Mouse (Mus musculus) NIH3T3 (cell line): ENCODE results near the gene Hoga1.

Source experiments
- DNase-seq: peaks from one replicate; pipeline ENCODE4 v3.0.0-alpha.2; 2012; ENCODE audit warnings: low read depth

Hoga1 gene

DNA sequence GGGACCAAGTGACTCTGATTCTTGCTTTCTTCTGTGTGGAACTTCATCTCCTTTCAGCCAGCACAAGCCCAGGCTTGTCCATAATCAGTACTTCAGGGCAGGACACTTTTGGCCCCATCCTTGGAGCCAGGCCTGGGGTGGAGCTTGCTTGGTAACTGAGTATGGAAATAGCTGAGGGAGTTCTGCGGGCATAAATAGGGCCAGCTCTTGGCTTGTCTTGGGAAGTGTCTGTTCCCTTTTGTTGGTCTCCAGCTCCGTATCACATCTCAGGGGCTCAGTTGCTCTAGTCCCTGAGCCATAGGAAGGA lies 22.9 kb upstream of the Hoga1 start:
- DNase-seq, result peak; percentile 45

DNA sequence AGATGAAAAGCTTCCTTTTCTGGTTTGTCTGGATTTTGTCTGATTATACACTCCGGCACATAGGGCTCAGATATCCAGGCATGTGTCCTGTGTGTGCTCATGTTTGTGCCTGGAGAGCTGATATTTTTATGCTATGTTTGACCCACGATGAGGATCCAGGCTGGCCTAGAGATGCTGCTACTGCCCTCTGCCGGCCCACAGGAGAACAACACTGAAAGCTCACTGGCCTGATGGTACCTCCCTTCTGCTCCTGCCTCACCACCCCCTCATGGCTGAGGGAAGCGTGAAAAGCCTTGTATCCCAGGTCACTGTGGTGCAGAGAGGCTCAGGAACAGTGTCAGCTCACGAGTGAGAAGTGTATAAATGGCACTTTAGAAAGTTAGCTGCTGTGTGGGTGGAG lies 19.3 kb upstream of the Hoga1 start:
- peak; percentile 95 for DNase-seq

DNA sequence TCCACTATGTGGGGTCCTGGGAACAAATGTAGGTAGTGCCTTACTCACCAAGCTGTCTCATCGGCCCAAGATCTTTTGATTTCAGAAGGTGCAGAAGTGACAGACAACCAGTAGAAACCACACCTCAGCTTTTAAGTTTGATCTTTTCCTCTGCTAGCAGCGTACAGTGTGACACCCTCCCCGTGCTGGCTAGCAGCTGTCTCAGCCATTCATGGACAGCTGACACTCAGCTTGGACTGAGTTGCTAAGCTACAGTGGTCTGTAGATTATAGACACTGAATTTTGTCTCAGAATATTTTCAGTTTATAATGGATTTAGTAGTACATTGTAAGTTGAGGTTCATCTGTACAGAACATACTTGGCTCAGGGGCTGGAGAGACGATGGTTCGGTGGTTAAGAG lies 14.3 kb upstream of the Hoga1 start:
- no peak for DNase-seq

DNA sequence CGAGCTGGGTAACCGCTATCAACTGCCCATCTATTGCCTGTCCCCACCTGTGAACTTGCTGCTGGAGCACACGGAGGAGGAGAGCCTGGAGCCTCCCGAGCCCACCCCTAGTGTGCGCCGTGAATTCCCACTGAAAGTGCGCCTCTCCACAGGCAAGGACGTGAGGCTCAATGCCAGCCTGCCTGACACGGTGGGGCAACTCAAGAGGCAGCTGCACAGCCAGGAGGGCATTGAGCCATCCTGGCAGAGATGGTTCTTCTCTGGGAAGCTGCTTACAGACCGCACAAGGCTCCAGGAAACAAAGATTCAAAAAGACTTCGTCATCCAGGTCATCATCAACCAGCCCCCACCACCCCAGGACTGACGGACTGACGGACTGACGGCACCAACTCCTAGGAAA lies 11.8 kb upstream of the Hoga1 start:
- no peak for DNase-seq

DNA sequence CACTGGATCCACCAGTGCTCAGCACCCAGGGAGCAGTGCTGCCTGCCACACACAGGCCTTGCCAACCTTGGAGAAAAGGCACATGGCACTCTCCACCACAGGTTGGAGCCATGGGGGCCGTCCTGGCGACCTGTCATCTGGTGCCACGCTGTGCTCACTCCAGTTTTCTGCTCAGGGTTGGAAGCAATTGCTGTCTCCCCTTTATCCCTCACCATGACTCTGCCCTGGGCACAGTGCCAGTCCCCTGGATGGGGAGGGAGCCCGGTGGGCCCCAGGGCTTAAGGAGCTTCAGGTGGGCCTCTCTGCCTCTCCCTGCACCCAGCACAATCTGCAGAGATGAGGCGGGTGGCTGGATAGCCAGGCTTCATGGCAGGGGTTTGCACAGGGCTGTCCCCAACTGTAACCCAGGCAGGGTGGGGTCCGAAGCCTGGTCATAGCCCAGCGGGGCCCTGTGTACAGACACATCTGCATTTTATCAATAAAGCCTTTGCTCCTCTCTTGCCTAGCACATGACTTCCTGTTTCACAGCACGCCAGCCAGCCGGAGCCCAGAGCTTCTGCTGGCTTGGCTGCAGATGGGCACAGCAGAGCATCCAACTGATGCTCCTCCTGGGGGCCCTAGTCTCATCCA lies 11.1 kb upstream of the Hoga1 start:
- no peak for DNase-seq

DNA sequence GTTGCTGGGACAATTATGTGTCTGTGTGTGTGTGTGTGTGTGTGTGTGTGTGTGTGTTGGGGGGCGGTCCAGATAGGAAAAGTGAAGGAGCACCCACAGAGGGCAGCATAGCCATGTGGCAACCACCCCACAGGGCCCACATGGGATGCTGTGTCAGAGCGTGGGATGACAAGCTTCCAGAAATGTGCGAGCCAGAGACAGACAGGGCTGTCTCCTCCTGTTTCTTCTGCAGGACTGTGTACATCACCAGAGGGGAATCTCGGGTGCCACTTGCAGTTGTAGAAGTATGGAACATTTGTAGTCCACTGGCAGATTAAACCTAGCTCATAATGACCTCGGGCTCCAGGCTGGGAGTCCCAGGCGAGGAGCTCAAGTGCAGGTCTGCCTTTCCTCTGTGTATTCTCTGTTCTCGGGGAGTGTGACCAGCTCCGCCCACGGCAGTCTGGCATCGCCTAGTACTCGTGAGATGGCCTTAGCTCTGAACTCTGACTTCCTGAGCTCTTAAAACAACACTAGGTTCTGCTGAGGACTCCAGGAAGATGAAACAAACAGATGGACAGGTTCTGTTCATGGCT lies 10.4 kb upstream of the Hoga1 start:
- DNase-seq, result no peak

DNA sequence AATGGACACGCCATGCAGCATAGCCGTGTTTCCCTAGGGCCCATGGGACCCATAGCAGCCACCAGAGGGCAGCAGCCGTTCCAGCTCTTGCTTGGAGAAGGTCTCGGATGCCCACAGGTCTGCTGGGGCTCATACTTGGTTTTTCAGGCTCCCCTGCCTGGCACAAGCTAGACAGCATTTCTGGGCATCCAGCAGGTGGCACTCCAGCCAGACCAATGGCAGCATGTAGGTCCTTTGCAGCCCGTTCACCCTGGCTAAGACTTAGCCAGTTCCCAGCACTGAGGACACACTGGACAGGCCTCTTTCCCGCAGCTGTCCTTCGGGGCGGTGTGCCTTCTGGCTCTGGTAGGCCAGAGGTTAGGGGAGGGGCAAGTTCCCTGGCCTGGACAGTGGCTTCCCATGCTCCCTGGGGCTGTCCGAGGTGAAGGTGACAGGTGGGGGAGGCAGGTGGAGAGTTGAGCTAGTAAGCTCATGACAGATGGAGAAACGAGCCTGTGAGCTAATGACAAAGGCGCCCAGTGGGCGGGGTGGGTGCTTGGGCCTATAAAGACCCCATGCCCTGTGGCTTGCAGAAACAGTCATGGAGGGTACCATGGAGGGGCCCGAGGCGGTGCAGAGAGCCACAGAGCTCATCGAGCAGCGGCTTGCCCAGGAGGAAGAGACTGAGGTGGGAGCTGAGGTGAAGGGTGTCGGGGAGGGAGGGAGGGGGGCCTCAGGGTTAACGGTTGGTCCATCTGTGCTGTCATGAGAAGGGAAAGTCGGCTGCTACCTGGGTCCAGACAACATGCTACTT lies 9.8 kb upstream of the Hoga1 start, which contains the start of gene Ankrd2:
Gene Ankrd2 (plus strand): TSS at position 545 of the 793 bp plus-strand sequence.
- peak; percentile 88 for DNase-seq

DNA sequence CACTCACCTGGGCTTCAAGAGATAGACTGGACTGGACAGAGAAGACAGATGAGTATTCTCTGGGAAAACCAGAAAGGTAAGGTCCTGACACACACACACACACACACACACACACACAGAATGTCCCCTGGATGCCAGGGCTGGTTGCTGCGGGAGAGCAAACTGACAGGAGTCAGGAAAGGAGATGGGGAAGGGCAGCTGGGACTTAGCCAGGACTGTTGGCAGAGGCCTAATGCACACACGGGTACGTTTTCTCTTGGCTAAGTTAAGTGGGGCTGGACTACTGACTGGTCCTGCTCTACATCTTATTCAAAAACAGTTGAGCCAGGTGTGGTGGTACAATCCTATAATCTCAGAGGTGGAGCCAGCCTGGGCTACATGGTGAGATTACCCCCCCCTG lies 9.1 kb upstream of the Hoga1 start:
- DNase-seq, result no peak

DNA sequence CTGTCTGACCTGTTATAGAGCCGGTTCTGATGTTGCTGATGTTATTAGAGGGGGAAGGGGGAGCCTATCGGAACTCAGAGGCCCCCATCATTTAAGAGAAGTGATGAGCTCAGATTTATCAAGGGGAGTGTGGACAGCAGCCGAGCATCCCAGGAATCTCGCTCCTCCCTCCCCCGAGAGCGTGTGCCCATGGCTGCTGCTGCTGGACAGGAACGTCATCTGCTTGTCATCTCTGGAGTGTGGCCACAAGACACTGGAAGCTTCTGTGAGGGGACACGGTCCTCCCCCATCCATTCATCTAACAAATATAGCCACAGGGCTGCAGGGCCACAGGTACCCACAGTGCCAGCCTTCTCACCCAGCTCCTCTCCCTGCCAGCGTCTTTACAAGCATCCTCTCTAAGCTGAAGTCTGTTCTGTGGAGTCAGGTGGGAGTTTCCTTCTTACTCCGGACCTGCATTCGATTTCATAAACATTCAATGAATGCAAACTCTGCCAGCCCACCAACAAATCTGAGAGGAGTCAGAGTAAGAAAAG lies 8.2 kb upstream of the Hoga1 start:
- DNase-seq, result no peak

DNA sequence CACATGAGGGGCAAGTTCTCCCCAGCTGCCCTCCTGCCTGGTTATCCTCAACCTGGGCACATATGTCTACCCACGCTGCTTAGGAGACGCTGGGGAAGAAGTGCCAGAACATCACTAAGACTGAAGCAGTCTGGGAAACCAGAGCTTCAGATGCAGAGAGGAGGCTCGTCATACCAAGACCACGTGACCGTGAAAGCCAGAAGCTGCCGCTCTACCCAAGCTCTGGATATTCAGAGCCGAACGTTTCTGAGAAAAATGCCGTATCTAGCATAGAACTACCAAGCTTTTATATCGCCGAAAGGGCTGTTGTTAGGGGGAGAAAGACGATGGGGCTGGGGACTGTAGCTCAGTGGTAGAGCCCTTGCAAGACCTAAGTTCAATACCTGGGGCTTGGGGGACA lies 7.1 kb upstream of the Hoga1 start:
- no peak for DNase-seq

DNA sequence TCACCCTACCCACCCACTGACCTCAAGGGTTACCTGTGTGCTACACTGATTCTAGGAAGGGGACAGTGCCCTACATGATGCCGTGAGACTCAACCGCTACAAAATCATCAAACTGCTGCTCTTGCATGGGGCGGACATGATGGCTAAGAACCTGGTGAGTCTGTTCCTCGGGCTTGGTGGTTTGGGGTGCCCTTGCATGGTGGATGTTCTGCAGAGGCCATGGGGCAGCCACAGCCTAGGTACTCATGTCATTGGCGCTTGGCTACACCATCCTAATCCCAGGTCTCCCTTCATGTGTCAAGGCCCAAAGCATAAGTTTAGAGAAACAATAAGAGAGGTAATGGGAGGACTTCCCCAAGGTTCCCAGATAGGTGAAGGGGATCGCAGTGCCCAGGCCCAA lies 1.4 kb upstream of the Hoga1 start:
- DNase-seq, result no peak

DNA sequence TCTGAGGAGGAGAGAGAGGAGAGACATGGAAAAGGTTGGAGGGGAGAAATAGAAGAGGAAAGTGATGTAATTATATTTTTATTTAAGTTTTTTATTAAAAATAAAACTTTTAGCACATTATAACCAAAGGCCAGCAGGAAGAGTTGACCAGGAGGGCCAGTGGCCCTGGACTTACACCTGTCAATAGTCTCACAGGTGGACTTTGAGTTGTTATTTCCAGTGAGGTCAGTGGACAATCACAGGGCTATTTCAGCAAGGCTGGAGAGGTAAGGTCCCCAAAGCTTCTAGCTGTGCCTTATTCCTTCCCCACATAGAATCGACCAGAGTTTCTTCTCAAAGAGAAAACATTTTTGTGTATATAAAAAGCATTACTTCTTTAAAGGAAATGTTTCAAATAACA lies 4.8 kb downstream of the Hoga1 start:
- DNase-seq, result no peak

DNA sequence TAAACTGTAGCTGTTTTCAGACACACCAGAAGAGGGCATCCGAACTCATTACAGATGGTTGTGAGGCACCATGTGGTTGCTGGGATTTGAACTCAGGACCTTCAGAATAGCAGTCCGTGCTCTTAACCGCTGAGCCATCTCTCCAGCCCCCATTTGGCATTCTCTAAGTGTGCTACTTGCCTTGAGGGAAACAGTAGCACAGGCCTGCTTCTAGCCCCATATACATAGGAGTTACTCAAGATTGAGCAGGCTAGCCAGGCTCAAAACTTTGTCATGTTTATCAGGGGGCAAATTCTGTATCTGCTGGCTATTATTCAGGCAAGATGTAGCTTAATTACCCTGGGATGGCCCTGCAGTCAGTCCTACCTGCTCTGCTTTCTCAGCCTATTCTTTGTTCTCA lies 5.9 kb downstream of the Hoga1 start:
- DNase-seq, result no peak

DNA sequence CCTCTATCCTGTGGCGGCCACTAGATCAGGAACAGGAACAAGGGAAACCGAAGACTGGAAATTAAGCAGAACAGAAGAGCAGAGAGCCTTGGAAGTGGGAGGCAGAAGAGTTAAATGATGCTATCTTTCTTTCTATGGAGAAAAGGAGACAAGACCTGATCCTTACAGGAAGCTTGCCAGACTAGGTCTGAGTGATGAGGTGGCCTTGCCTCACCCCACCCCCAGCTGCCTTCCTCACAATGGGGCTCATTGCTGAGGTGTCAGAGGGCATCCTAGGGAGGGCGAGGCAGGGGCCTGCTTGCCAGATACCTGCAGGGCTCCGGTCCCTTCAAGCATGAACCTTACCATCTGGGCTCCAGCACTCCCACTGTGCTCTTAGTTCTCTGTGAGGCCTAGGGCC lies 6.5 kb downstream of the Hoga1 start, which contains the start of gene 4933411K16Rik:
Gene 4933411K16Rik (plus strand): TSS at position 301 of the 400 bp plus-strand sequence.
- no peak for DNase-seq

DNA sequence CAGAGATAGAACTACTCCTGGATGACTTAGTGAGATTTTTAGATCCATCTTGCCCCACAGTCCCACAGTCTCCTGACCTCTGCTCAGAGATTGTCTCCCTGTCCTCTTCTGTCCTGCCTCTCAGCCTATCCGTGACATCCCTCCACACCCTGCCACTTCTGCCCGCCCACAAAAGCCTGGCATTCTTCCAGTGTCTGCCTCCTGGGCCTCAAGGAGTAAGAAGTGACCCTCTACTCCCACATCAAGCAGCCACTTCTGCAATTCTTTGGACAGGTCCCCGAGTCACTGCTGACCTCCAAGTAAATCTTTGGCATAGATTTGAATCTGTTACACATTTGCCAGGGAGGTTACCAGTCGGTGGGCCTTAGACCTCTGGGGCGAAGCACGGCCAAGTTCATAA lies 8.8 kb downstream of the Hoga1 start:
- no peak for DNase-seq

DNA sequence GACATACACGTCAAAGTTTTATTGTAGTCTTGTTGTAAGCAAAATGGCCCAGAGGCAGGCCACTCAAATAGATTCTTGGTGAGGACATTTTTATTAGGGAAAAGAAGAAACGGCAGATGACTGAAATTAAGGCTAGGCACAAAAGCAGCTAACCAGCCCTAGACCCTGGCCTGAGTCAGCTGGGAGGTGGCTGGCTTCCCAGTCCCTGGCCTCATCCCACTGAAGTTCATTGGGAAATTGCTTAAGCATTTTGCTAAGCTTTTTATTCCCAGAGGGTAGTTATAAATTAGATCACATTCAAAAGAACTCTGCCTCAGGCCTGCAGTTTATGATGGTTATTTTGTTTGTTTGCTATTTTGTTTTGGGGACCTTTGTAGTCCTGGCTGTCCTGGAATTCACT lies 10.5 kb downstream of the Hoga1 start:
- peak; percentile 91 for DNase-seq

DNA sequence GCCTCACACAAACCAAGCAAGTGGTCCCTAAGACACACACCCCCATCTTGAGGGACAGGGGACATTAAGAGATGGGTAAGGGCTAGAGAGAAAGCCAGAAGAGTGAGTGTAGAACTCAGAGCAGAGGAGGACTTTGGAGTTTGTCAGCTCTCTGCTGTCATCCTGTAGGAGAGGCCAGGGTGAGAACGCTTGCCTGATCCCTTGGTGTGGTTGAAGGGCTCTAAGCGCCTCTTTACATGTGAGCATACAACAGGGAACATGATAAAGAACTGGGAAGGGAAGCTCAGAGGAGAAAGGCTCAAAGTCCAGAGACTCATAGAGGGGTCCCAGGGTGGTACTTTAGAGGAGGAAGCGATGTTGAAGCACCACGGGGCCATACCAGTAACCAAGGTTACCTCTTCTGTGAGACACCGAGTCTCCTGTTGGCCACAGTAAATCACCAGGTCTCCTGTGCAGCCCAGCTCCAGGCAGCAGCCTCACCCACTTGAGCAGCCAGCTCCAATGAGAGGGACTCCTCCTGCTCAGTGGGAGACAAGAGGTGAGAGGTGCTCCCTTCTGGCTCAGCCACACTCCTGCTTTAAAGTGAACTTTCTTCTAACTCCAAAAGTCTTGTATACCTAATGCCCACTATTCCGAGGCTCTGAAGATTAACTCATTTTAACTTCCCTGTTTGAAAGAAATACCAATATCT lies 11.5 kb downstream of the Hoga1 start:
- DNase-seq, result no peak

DNA sequence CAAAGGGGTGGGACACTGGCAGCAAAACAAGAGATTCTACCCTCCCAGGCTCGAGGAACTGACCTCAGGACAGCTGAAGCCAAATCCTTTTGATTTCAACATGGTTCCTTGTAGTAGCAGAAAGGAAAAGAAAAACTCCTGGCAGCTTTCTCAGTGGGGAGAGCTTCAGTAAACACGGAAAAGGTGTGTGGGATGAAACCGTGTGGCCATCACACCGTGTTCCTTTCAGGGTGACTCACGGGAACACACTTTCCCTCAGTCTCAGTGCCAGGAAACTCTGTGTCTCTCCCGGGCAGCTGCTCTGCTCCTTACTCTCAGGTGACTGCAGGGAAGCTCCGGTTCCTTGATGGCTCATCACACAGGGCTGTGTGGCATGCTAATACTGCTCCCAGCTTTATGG lies 13.0 kb downstream of the Hoga1 start:
- DNase-seq, result no peak

DNA sequence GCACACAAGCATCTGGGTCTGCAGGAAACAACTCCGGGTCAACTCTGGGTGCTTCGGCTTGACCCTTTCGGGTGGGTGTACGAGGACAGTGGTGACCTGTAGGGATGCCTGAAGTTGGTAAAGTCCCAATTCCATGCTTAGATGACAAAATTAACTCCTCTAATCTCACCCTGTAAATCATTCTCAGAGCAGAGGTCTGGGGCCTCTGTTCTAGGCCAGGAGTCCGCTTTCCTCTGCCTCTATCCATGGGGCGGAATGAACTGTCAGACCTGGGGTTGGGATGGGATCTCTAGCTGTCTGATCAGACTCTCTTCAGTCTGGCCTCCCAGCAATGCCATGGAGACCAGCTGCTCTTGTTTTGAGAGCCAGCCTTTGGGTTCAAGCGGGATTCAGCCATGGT lies 16.0 kb downstream of the Hoga1 start:
- no peak for DNase-seq

DNA sequence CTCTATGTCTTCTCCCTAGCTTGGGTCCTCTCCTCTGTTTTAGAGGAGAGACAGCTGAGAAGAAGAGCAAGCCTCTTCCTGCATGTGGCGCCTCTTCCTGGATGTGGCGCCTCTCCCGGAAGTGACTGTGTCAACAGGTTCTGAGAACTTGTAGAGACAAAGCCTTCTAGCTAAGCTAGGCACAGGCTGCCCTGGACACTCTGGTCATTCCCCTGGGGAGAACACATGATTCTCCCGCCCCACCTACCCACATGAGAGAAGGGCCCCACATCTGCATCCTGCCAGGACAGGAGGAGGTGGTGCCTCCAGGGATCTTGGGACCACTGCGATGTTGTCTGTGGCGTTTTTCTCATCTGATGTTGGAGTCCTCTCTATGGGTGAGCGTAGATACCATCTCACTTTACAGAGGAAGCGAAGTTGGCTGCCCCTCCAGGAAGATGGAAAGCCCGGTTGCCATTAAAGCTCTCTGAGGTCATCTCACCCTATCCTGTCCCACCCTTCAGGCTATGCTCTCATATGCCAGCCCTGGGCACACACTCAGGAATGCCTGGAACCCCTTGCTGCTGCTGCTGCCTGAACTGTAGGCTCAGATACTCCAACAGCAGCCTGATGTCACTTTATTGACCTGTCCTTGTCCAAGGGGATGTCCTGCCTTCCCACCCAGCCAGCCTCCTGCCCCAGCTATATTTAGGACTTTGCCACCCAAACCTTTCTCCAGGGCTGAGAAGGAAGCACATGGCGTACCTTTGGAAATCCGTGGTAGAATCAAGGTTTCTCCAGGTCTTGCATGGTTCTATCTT lies 23.2 kb downstream of the Hoga1 start:
- no peak for DNase-seq

DNA sequence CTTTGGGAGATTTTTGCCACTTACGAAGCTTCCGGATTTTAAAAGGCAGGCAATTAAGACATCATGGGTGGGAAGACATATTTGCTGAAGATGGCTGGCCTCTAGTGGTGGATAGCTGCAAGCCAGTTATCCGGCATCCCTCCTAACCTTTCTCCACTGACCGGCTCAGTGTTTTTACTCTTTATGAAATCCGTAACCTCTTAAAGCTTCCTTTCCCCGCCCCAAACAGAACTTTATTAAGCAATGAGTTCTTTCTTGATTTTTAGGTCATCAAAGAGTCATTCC lies 23.8 kb downstream of the Hoga1 start:
- peak; percentile 73 for DNase-seq

DNA sequence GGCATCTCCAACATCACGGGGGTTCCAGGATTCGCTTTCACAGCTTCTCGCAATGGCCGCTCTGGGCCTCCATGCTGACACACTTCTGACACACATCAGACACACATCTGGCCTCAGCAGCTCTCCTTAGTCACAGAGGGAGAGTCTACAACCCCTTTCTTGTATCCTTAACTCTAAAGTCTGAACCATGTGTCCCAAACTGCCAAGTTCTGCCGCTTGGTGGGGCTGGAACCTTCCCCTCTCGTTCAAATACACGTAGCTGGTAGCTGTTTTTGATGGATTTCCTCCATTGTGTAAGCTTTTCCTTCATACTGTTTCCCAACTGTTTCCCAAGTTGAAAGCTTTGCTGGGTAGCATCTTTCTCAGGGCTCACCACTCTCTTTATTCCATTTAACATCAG lies 25.8 kb downstream of the Hoga1 start:
- peak; percentile 78 for DNase-seq
